Mouse (Mus musculus) heart, embryonic 15.5 days (tissue): ENCODE measurements around the gene Rab35. TPM values are rescaled to one million over a fixed set of nuclear protein-coding genes. Genes with fewer than 3 reads are reported as not detected.

Experiments
- ATAC-seq: fragments of 200-750 bp; cut with Nextera tagmentation; replicated peaks from 2 replicates; pipeline ENCODE4 v1.8.0; 2017; ENCODE audit warnings: low read depth, moderate TSS enrichment; ENCODE audit not compliant: insufficient number of reproducible peaks, insufficient read depth, low FRiP score
- H3K27ac ChIP-seq: fragments of 300-500 bp; sonication (generic); 2 replicates; pipeline ENCODE4 v1.5.1; 2015; ENCODE audit warnings: mild to moderate bottlenecking, inconsistent platforms
- H3K27me3 ChIP-seq: fragments of 300-500 bp; sonication (generic); 2 replicates; pipeline ENCODE4 v1.6.1; 2015; ENCODE audit warnings: inconsistent platforms
- H3K36me3 ChIP-seq: fragments of 300-500 bp; sonication (generic); 2 replicates; pipeline ENCODE4 v1.6.1; 2015; ENCODE audit warnings: mild to moderate bottlenecking, inconsistent platforms
- H3K4me1 ChIP-seq: fragments of 300-500 bp; sonication (generic); replicated peaks from 2 replicates; pipeline ENCODE4 v1.6.1; 2015; ENCODE audit warnings: inconsistent platforms
- H3K4me2 ChIP-seq: fragments of 300-500 bp; sonication (generic); 2 replicates; pipeline ENCODE4 v1.6.1; 2015; ENCODE audit warnings: inconsistent platforms, mild to moderate bottlenecking, moderate library complexity
- H3K4me3 ChIP-seq: fragments of 300-500 bp; sonication (generic); 2 replicates; pipeline ENCODE4 v1.5.1; 2015; ENCODE audit warnings: mild to moderate bottlenecking, inconsistent platforms
- H3K9ac ChIP-seq: fragments of 300-500 bp; sonication (generic); 2 replicates; pipeline ENCODE4 v1.6.1; 2015; ENCODE audit warnings: mild to moderate bottlenecking, inconsistent platforms
- H3K9me3 ChIP-seq: fragments of 300-500 bp; sonication (generic); replicated peaks from 2 replicates; pipeline ENCODE4 v1.6.1; 2016; ENCODE audit warnings: inconsistent platforms
- WGBS: fragments of 180-500 bp; shearing (Covaris S2); methylation state at CpG from one replicate; pipeline ENCODE4 v1.1.7; 2015; ENCODE audit warnings: mixed read lengths; 5-methylcytosine and 5-hydroxymethylcytosine counted together
- polyA plus RNA-seq: library from polyadenylated mRNA; unstranded; fragments of >200 nt; fragmentation: Nextera tagmentation; extraction: Ambion mirVana; gene quantifications from 2 replicates; pipeline ENCODE4 v1.2.1, GENCODE M21; 2015

Gene Rab35
- polyA plus RNA-seq, 1 experiment from 2014 or later, result 13.7 TPM

DNA sequence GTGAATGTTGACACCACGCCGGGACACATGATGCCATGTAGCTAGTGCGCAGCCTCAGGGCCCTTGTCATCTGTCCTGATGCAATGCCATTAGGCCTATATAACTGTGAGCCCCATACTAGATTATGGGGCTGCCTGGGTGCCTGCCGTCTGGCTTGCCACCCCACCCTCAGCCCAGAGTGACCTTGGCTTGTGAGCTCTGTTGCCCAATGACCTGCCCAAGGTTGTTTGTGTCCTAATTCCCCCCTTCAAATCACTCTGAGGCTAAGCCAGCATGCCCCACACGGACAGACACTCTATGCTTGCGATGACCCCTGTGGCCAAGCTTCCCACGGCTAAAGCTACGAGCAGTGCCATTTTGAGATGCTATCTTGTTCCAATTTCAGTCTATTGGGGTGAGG, 18.0 kb downstream of the Rab35 start:
- H3K9ac ChIP-seq, result no peak overlapping the region
- peaks cover 29% of the 10 kb centered on the region for H3K36me3 ChIP-seq
- WGBS, result 88% methylated on average over 8 of the region's 8 CpGs
- H3K27me3 ChIP-seq, result no peaks in the 10 kb centered on the region
- H3K9me3 ChIP-seq, result no peaks in the 10 kb centered on the region
- H3K4me1 ChIP-seq, result peaks cover 8% of the 10 kb centered on the region
- ATAC-seq, result no peak
- no peak overlapping the region for H3K4me3 ChIP-seq
- H3K4me2 ChIP-seq, result no peak overlapping the region
- H3K27ac ChIP-seq, result no peak overlapping the region

- H3K9ac ChIP-seq, result no peak overlapping the region
- no peaks in the 10 kb centered on the region for H3K9me3 ChIP-seq
- peaks cover 8% of the 10 kb centered on the region for H3K4me1 ChIP-seq
- no peak overlapping the region for H3K4me3 ChIP-seq
- ATAC-seq, result no peak
- H3K27ac ChIP-seq, result no peak overlapping the region
- peaks cover 18% of the 10 kb centered on the region for H3K36me3 ChIP-seq
- no peak overlapping the region for H3K4me2 ChIP-seq
- no peaks in the 10 kb centered on the region for H3K27me3 ChIP-seq
- WGBS, result 80% methylated on average over 10 of the region's 10 CpGs
These were observed 19.2 kb downstream of the Rab35 start for GRCm38 (mm10) chr5:115650885-115651284.

- 84% methylated on average over 10 of the region's 10 CpGs for WGBS
- Histone ChIP-seq H3K4me2 (peak overlapping the region; percentile 73), H3K4me1 (peaks cover 8% of the 10 kb centered on the region)
These were observed 20.1 kb downstream of the Rab35 start for GRCm38 (mm10) chr5:115651821-115652220.

DNA sequence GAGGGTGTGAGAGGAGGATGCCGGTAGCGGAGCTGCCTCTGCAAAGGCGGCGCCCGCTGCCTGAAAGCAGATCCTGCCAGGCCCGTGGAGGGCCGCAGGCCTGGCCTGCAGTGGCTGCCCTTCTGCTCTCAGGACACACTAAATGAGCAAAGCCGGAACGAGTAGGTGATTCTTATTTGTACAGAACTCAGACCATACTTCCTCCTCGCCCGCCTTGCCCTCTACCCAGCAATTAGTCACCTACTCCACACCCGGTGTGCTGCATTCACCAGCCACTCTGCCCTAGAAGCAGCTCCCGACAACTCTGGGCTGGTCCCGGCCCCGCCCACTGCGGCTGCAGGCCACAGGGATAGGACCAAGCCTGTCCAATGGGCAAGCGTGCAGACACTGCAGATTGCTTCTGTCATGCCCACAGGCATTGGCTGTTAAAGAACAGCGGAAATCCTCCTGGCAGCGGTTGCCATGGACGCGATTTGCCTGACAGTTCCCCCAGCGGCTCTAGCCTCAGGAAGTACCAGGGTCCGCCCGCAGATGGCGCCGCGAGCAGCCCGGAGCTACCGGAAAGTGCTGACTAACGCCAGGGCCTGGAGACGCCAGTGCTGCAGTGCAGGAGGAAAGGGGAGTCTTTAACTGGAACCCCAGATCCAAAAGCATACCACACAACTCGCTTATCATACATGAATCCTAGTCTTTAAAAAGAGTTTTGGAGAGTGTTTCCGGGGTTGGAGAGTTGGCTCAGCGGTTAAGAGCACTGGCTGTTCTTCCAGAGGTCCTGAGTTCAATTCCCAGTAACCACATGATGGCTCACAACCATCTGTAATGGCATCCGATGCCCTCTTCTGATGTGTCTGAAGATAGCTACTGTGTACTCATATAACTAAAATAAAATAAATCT, 21.2 kb downstream of the Rab35 start:
- H3K27me3 ChIP-seq, result no peaks in the 10 kb centered on the region
- ATAC-seq, result peak; percentile 100
- no peaks in the 10 kb centered on the region for H3K9me3 ChIP-seq
- H3K4me1 ChIP-seq, result peaks cover 8% of the 10 kb centered on the region
- H3K36me3 ChIP-seq, result peaks cover under 1% of the 10 kb centered on the region
- H3K4me2 ChIP-seq, result peak overlapping the region; percentile 73
- peak overlapping the region; percentile 71 for H3K27ac ChIP-seq
- peak overlapping the region; percentile 61 for H3K9ac ChIP-seq
- peak overlapping the region; percentile 49 for H3K4me3 ChIP-seq
- 2% methylated on average over 35 of the region's 35 CpGs for WGBS

More at GRCm38 (mm10) chr5:115651821-115652220, 20.1 kb downstream of the Rab35 start:
- Histone ChIP-seq H3K36me3 (peaks cover 9% of the 10 kb centered on the region), H3K27me3 (no peaks in the 10 kb centered on the region), H3K27ac (no peak overlapping the region), H3K4me3 (no peak overlapping the region), H3K9me3 (no peaks in the 10 kb centered on the region), H3K9ac (peak overlapping the region; percentile 61)
- ATAC-seq, result no peak

DNA sequence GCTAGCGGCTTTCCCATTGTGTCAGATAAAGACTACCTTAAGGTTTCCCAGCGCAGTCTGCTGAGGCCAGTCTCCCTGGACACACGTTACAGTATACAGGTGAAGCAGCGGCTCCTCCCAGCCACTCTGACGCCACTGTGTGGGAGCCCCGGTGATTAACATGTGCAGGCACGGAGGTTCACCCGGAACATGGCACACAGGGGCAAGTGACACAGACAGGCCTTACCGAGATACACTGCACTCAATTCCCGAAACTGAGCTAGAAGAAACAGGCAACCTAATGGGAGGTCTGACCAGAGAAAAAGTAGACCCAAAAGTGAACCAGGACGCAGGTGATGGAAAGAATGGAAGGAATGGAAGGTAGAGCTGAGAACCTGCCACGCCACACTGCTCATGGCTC, 22.1 kb downstream of the Rab35 start:
- 88% methylated on average over 12 of the region's 12 CpGs for WGBS
- no peaks in the 10 kb centered on the region for H3K36me3 ChIP-seq
- H3K27me3 ChIP-seq, result no peaks in the 10 kb centered on the region
- no peak overlapping the region for H3K27ac ChIP-seq
- H3K9me3 ChIP-seq, result no peaks in the 10 kb centered on the region
- H3K4me1 ChIP-seq, result peaks cover 8% of the 10 kb centered on the region
- ATAC-seq, result no peak
- no peak overlapping the region for H3K4me3 ChIP-seq
- H3K4me2 ChIP-seq, result no peak overlapping the region
- no peak overlapping the region for H3K9ac ChIP-seq

DNA sequence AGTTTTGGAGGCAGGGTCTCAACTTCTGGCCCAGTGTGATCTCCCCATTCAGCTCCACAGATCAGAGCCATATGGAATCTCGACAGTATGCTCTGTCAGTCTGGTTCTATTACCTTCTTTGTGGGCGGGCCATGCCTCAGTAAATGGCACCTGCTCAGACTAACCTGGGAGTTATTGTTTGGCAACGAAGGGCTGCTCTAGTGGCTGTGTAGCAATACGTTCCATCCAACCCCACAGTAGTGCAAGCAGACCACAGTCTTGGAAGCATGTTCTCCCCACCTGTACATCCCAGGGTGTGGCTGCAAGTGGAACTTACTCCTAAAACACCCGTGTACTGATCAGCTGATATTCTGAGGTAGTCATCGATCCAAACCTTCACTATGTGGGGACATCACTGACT, 25.0 kb downstream of the Rab35 start:
- H3K4me2 ChIP-seq, result no peak overlapping the region
- 0 out of 2 replicates have a peak, but pooled peaks cover 3% of the 10 kb centered on the region for H3K27me3 ChIP-seq
- H3K4me3 ChIP-seq, result no peak overlapping the region
- WGBS, result 75% methylated on average over 6 of the region's 6 CpGs
- no peak overlapping the region for H3K27ac ChIP-seq
- H3K9me3 ChIP-seq, result no peaks in the 10 kb centered on the region
- ATAC-seq, result no peak
- no peaks in the 10 kb centered on the region for H3K36me3 ChIP-seq
- no peak overlapping the region for H3K9ac ChIP-seq
- H3K4me1 ChIP-seq, result peaks cover 8% of the 10 kb centered on the region

- H3K36me3 ChIP-seq, result no peaks in the 10 kb centered on the region
- H3K9ac ChIP-seq, result no peak overlapping the region
- no peak overlapping the region for H3K4me2 ChIP-seq
- no peak for ATAC-seq
- H3K27ac ChIP-seq, result no peak overlapping the region
- WGBS, result 64% methylated on average over 1 of the region's 1 CpGs
- H3K4me3 ChIP-seq, result no peak overlapping the region
- peaks cover 3% of the 10 kb centered on the region for H3K4me1 ChIP-seq
- H3K27me3 ChIP-seq, result 0 out of 2 replicates have a peak, but pooled peaks cover 3% of the 10 kb centered on the region
- H3K9me3 ChIP-seq, result no peaks in the 10 kb centered on the region
These were observed 25.5 kb downstream of the Rab35 start for GRCm38 (mm10) chr5:115657234-115657633.

GRCm38 (mm10) chr5:115658352-115658751, 26.6 kb downstream of the Rab35 start:
- H3K4me2 ChIP-seq, result no peak overlapping the region
- H3K4me3 ChIP-seq, result no peak overlapping the region
- H3K9me3 ChIP-seq, result no peaks in the 10 kb centered on the region
- H3K4me1 ChIP-seq, result peaks cover 5% of the 10 kb centered on the region
- 51% methylated on average over 6 of the region's 6 CpGs for WGBS
- ATAC-seq, result no peak
- no peak overlapping the region for H3K27ac ChIP-seq
- H3K36me3 ChIP-seq, result no peaks in the 10 kb centered on the region
- H3K9ac ChIP-seq, result no peak overlapping the region
- peaks cover 5% of the 10 kb centered on the region for H3K27me3 ChIP-seq

GRCm38 (mm10) chr5:115662658-115663057, 30.9 kb downstream of the Rab35 start:
- no peak for ATAC-seq
- Histone ChIP-seq H3K4me2 (peak overlapping the region; percentile 48), H3K27ac (no peak overlapping the region), H3K9me3 (no peaks in the 10 kb centered on the region), H3K9ac (no peak overlapping the region), H3K36me3 (no peaks in the 10 kb centered on the region), H3K27me3 (peaks cover 7% of the 10 kb centered on the region), H3K4me3 (no peak overlapping the region), H3K4me1 (peaks cover 5% of the 10 kb centered on the region)
- 40% methylated on average over 22 of the region's 22 CpGs for WGBS

DNA sequence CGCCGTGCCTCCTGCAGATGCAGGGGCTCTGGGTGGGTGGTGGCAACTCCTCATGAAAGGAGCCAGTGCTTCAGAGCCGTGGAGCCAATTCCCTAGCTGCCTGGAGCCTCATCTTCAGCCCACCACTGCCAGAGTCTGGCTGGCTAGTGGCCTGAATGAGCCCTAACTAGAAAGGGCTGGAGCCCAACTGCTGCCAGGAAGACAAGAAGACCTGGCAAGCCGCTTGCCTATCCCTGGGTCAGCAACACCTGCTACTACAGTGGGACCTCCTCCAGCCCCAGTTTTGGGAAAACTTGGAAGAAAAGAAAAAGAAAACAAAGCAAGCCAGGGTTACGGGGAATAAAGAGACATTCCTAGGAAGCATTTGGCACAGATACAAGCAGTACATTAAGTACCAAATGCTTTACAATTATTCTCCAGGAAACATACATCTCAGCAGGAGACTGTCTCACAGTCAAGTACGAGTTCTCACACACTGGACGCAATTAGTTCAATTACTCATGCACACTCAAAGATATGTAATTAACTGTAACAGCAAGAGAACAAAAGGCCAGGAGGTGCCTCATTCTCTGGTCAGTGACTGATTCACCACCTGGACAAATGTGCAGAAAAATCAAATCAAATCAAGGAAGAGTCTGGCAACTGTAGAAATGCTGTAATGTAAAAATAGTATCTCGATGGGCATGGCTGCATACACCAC, 34.8 kb downstream of the Rab35 start:
- Histone ChIP-seq H3K27ac (no peak overlapping the region), H3K9me3 (no peaks in the 10 kb centered on the region), H3K27me3 (peaks cover 6% of the 10 kb centered on the region), H3K4me2 (no peak overlapping the region), H3K9ac (no peak overlapping the region), H3K4me1 (peaks cover 5% of the 10 kb centered on the region), H3K4me3 (no peak overlapping the region), H3K36me3 (no peaks in the 10 kb centered on the region)
- ATAC-seq, result no peak
- WGBS, result 61% methylated on average over 8 of the region's 8 CpGs

GRCm38 (mm10) chr5:115667210-115667609, 35.5 kb downstream of the Rab35 start:
- WGBS, result 71% methylated on average over 8 of the region's 8 CpGs
- no peak for ATAC-seq
- no peak overlapping the region for H3K27ac ChIP-seq
- H3K9ac ChIP-seq, result no peak overlapping the region
- no peaks in the 10 kb centered on the region for H3K9me3 ChIP-seq
- H3K4me2 ChIP-seq, result no peak overlapping the region
- no peaks in the 10 kb centered on the region for H3K36me3 ChIP-seq
- peaks cover 5% of the 10 kb centered on the region for H3K4me1 ChIP-seq
- H3K4me3 ChIP-seq, result no peak overlapping the region
- peaks cover 6% of the 10 kb centered on the region for H3K27me3 ChIP-seq
